Mouse (Mus musculus) megakaryocyte, embryonic 14.5 days (primary cell): ENCODE measurements at regions not wholly inside any gene's neighbourhood (a gene's known extent, or its start where the extent isn't known, plus 50 kb on each side); places are given as distances from the start of the nearest gene placed in this dataset.

Experiments
- FLI1 ChIP-seq: IDR thresholded peaks from 2 replicates; pipeline ENCODE4 v1.6.1; 2012; ENCODE audit warnings: low read length, inconsistent platforms, mixed read lengths
- GATA1 ChIP-seq: IDR thresholded peaks from 3 replicates; pipeline ENCODE4 v1.6.1; 2012; ENCODE audit warnings: mixed read lengths, low read length, inconsistent platforms, borderline replicate concordance

GRCm38 (mm10) chr14:46013232-46013631 lies 355.3 kb upstream of the Ddhd1 start:
- TF ChIP-seq GATA1 (no peak), FLI1 (no peak)
